Mouse (Mus musculus) right cerebral cortex, adult 18-20 months (tissue): ENCODE measurements around the gene Vmn1r180.
A peak's percentile ranks its signal among the peaks of the same experiment; 100 is the strongest.
"Not testable (repeated sequence)": the region's sequence is repeated elsewhere in the genome, so short reads cannot be mapped to it uniquely, and the experiment has no call there.

Experiments used
- DNase-seq: peaks from one replicate; pipeline ENCODE4 v3.0.0; 2022; ENCODE audit warnings: mixed read lengths

Vmn1r180 gene

GRCm38 (mm10) chr7:23950332-23950731 is at the start of gene Vmn1r180:
TSS of gene Vmn1r180 (plus strand) at chr7:23950632.
- no peak for DNase-seq

GRCm38 (mm10) chr7:23926678-23927077 is 23.8 kb upstream of the Vmn1r180 start, which contains the start of gene Vmn1r179:
TSS of gene Vmn1r179 (plus strand) at chr7:23926978.
- no peak for DNase-seq

- peak; percentile 9 for DNase-seq
These were observed 17.6 kb downstream of the Vmn1r180 start for GRCm38 (mm10) chr7:23968044-23968443.

GRCm38 (mm10) chr7:23974315-23974714 is 23.9 kb downstream of the Vmn1r180 start, which contains the start of gene Vmn1r181:
TSS of gene Vmn1r181 (plus strand) at chr7:23974615.
- not testable (repeated sequence) for DNase-seq

GRCm38 (mm10) chr7:24001391-24001790 is 51.0 kb downstream of the Vmn1r180 start, which contains the start of gene V1rd19:
TSS of gene V1rd19 (plus strand) at chr7:24001691.
- DNase-seq = no peak
